ENCODE assay signal across 8 mouse cellular contexts in genomic region chr3:116507772-116508351, GRCm38 (mm10). TPM values are rescaled to one million over a fixed set of nuclear protein-coding genes. Genes with fewer than 3 reads are reported as not detected.
A peak's percentile ranks its signal among the peaks of the same experiment; 100 is the strongest.
DNase-seq lines count a peak whose midpoint lies in the region; ATAC-seq lines count a peak whose summit lies in the region.

Gene Rtca, minus strand, starts transcription at chr3:116508208.

- H3K27ac ChIP-seq in heart, embryonic 13.5 days (replicated peaks), result peak within 1 kb of the TSS; percentile 71
- peak within 1 kb of the TSS; percentile 76 for H3K27ac ChIP-seq in liver, embryonic 12.5 days
- H3K27ac ChIP-seq in stomach, embryonic 15.5 days, result 0 out of 2 replicates have a peak within 1 kb of the TSS, but pooled peaks have one; percentile 31

- under 1% methylated on average over 43 of the region's 44 CpGs for WGBS in heart, embryonic 13.5 days
- WGBS in liver, embryonic 12.5 days (ENCODE audit: insufficient replicate concordance), result under 1% methylated on average over 43 of the region's 44 CpGs
- WGBS in stomach, embryonic 15.5 days, result under 1% methylated on average over 44 of the region's 44 CpGs

- peaks cover 36% of the 10 kb centered on the region for H3K36me3 ChIP-seq in heart, embryonic 13.5 days
- peaks cover 36% of the 10 kb centered on the region for H3K36me3 ChIP-seq in liver, embryonic 12.5 days
- H3K36me3 ChIP-seq in stomach, embryonic 15.5 days, result peaks cover 11% of the 10 kb centered on the region

- peak; percentile 94 for DNase-seq in CD4-positive helper T cell, adult 2 months (ENCODE audit: low read depth, low spot score)
- DNase-seq in brain, embryonic 18.5 days (ENCODE audit: low read depth, low spot score), result peak; percentile 92
- DNase-seq in kidney, postnatal 10 days, result peak; percentile 99
- DNase-seq in natural killer cell, adult 2 months (ENCODE audit: low spot score in 2 of 2), result peak; percentile 84 to 96

- no peaks in the 10 kb centered on the region for H3K27me3 ChIP-seq in heart, embryonic 13.5 days (replicated peaks)
- H3K27me3 ChIP-seq in liver, embryonic 12.5 days (replicated peaks), result no peaks in the 10 kb centered on the region
- H3K27me3 ChIP-seq in stomach, embryonic 15.5 days (replicated peaks), result no peaks in the 10 kb centered on the region

- H3K4me2 ChIP-seq in heart, embryonic 13.5 days, result peak within 1 kb of the TSS; percentile 85
- H3K4me2 ChIP-seq in liver, embryonic 12.5 days, result peak within 1 kb of the TSS; percentile 94
- H3K4me2 ChIP-seq in stomach, embryonic 15.5 days, result peak within 1 kb of the TSS; percentile 61

- H3K4me3 ChIP-seq in heart, embryonic 13.5 days, result peak within 1 kb of the TSS; percentile 96
- H3K4me3 ChIP-seq in liver, embryonic 12.5 days, result peak within 1 kb of the TSS; percentile 97
- H3K4me3 ChIP-seq in stomach, embryonic 15.5 days (replicated peaks), result peak within 1 kb of the TSS; percentile 63

- H3K9ac ChIP-seq in heart, embryonic 13.5 days, result peak within 1 kb of the TSS; percentile 96
- H3K9ac ChIP-seq in liver, embryonic 12.5 days, result peak within 1 kb of the TSS; percentile 95
- H3K9ac ChIP-seq in stomach, embryonic 15.5 days, result peak within 1 kb of the TSS; percentile 43

- H3K4me1 ChIP-seq in heart, embryonic 13.5 days, result peaks cover 18% of the 10 kb centered on the region
- peaks cover 23% of the 10 kb centered on the region for H3K4me1 ChIP-seq in liver, embryonic 12.5 days
- peaks cover 12% of the 10 kb centered on the region for H3K4me1 ChIP-seq in stomach, embryonic 15.5 days

- no peaks in the 10 kb centered on the region for H3K9me3 ChIP-seq in heart, embryonic 13.5 days
- H3K9me3 ChIP-seq in liver, embryonic 12.5 days (replicated peaks), result no peaks in the 10 kb centered on the region
- H3K9me3 ChIP-seq in stomach, embryonic 15.5 days, result no peaks in the 10 kb centered on the region

- ATAC-seq in erythroid progenitor cell, adult 5-6 weeks (replicated peaks; ENCODE audit: low FRiP score, poor library complexity, severe bottlenecking), result peak; percentile 97
- peak; percentile 86 for ATAC-seq in heart, embryonic 13.5 days (ENCODE audit: extremely low read depth, insufficient number of reproducible peaks, low FRiP score, low TSS enrichment)
- ATAC-seq in liver, embryonic 12.5 days, result peak; percentile 94
- peak; percentile 95 for ATAC-seq in stomach, embryonic 15.5 days (ENCODE audit: insufficient read depth, low FRiP score, low read depth)

RNA-seq across cellular contexts. Expression of gene Rtca, which starts in this region (rescaled TPM):
- 16.8 and 19.1 TPM in 2 replicates for total RNA-seq in erythroid progenitor cell, adult 5-6 weeks (2015; ENCODE audit: low replicate concordance)
- total RNA-seq in erythroid progenitor cell, adult 5-6 weeks (2017; ENCODE audit: low replicate concordance), result 9.0 and 10.9 TPM in 2 replicates
- polyA plus RNA-seq in heart, embryonic 13.5 days (2015; fragmentation: Nextera tagmentation; extraction: Ambion mirVana), result 52.9 and 59.4 TPM in 2 replicates
- polyA plus RNA-seq in liver, embryonic 12.5 days (2016; fragmentation: Nextera tagmentation; extraction: Ambion mirVana), result 46.5 and 47.7 TPM in 2 replicates
- polyA plus RNA-seq in stomach, embryonic 15.5 days (2015; fragmentation: Nextera tagmentation; extraction: Ambion mirVana), result 60.1 and 66.8 TPM in 2 replicates

Comparison
In these comparisons a context has a peak if more than half of its experiments do, and no peak if none do; other contexts are left out.
1. Peak in every context shown above with its lines: DNase-seq, ATAC-seq, H3K4me3 ChIP-seq and H3K27ac ChIP-seq.
2. H3K9ac ChIP-seq: peak in every context shown above with its lines; median percentile 96 in heart, embryonic 13.5 days; 95 in liver, embryonic 12.5 days; 43 in stomach, embryonic 15.5 days.